Mouse (Mus musculus): ENCODE measurements around the gene Snap47.

- TF ChIP-seq EP300 (IDR thresholded peaks at IDR 0.05): no peak
- no peak for TF ChIP-seq CTCF (IDR thresholded peaks at IDR 0.05)
Measured at GRCm38 (mm10) chr11:59485641-59486040, 34.7 kb upstream of the Snap47 start.
